Mouse (Mus musculus) thymus, adult 2 months (tissue): ENCODE data around the gene Nf1.

Experiments used
- CTCF ChIP-seq: fragments of 200-500 bp; IDR thresholded peaks from 2 replicates; pipeline ENCODE4 v1.5.1; 2012; ENCODE audit warnings: mild to moderate bottlenecking, control low read depth, low read length, moderate library complexity, borderline replicate concordance; ENCODE audit not compliant: control insufficient read depth, poor library complexity, insufficient read depth; ENCODE audit errors: extremely low read depth
- POLR2A ChIP-seq: fragments of 200-500 bp; IDR thresholded peaks from 2 replicates; pipeline ENCODE4 v1.6.1; 2012; ENCODE audit warnings: mild to moderate bottlenecking, low read length, control low read depth, moderate library complexity; ENCODE audit not compliant: control insufficient read depth, poor library complexity, insufficient read depth; ENCODE audit errors: extremely low read depth

GRCm38 (mm10) chr11:79306510-79306909, 33.0 kb upstream of the Nf1 start:
- TF ChIP-seq CTCF (no peak), POLR2A (no peak)
